Mouse (Mus musculus): ENCODE results near the gene Mbd6. TPM values are rescaled to one million over a fixed set of nuclear protein-coding genes. Genes with fewer than 3 reads are reported as not detected.
A peak's percentile ranks its signal among the peaks of the same experiment; 100 is the strongest.

Gene Mbd6
- total and polyA plus RNA-seq, 3 experiments = 19.2 to 22.3 (median 20.4) TPM

GRCm38 (mm10) chr10:127265727-127266111, 23.1 kb downstream of the Mbd6 start:
- intact Hi-C loops (cut with DNase I) = loop anchor here (1.0 kb wide), 2 partner anchors 23 to 46 kb away; partner anchors contain the start of gene Mars

GRCm38 (mm10) chr10:127264971-127265370, 23.8 kb downstream of the Mbd6 start:
- Histone ChIP-seq H3K27me3 (ENCODE audit: control insufficient read depth, insufficient read depth, low read length) (no peaks in the 10 kb centered on the region), H3K79me2 (replicated peaks; ENCODE audit: control insufficient read depth, insufficient read depth, low read length) (peaks cover 3% of the 10 kb centered on the region; the same call in 1 of the 2 replicates), H3K27ac (no peak overlapping the region), H3K4me1 (ENCODE audit: control insufficient read depth, insufficient read depth, low read length) (peaks cover 16% of the 10 kb centered on the region), H3K36me3 (ENCODE audit: control insufficient read depth, insufficient read depth, low read length) (peaks cover 7% of the 10 kb centered on the region), H3K4me3 (no peak overlapping the region), H3K9ac (ENCODE audit: low read depth, low read length) (no peak overlapping the region)
- intact Hi-C loops (cut with DNase I) = no loop called here
- WGBS = 78% methylated on average over 4 of the region's 4 CpGs
- no peak for TF ChIP-seq CTCF (IDR thresholded peaks at IDR 0.05)
- no peak for TF ChIP-seq EP300 (IDR thresholded peaks at IDR 0.05; ENCODE audit: insufficient read depth, low read depth, low read length)
- no peak for TF ChIP-seq POLR2A (IDR thresholded peaks at IDR 0.05; ENCODE audit: insufficient read depth, low read depth, low read length)
- no peak for DNase-seq

More at GRCm38 (mm10) chr10:127265727-127266111, 23.1 kb downstream of the Mbd6 start:
- peak; percentile 53 for TF ChIP-seq CTCF (IDR thresholded peaks at IDR 0.05)
- no peak for TF ChIP-seq EP300 (IDR thresholded peaks at IDR 0.05; ENCODE audit: insufficient read depth, low read depth, low read length)
- 30% methylated on average over 4 of the region's 4 CpGs for WGBS
- Histone ChIP-seq H3K79me2 (replicated peaks; ENCODE audit: control insufficient read depth, insufficient read depth, low read length) (peaks cover 3% of the 10 kb centered on the region; the same call in 1 of the 2 replicates), H3K27ac (peak overlapping the region; percentile 96), H3K9ac (ENCODE audit: low read depth, low read length) (no peak overlapping the region), H3K27me3 (ENCODE audit: control insufficient read depth, insufficient read depth, low read length) (no peaks in the 10 kb centered on the region), H3K36me3 (ENCODE audit: control insufficient read depth, insufficient read depth, low read length) (peaks cover 7% of the 10 kb centered on the region), H3K4me1 (ENCODE audit: control insufficient read depth, insufficient read depth, low read length) (peaks cover 16% of the 10 kb centered on the region), H3K4me3 (peak overlapping the region; percentile 87)
- DNase-seq = no peak

- no peak for DNase-seq
- Histone ChIP-seq H3K79me2 (replicated peaks; ENCODE audit: control insufficient read depth, insufficient read depth, low read length) (peaks cover 3% of the 10 kb centered on the region; the same call in 1 of the 2 replicates), H3K27ac (no peak overlapping the region), H3K36me3 (ENCODE audit: control insufficient read depth, insufficient read depth, low read length) (peaks cover 7% of the 10 kb centered on the region; the same call in 1 of the 2 replicates), H3K4me1 (ENCODE audit: control insufficient read depth, insufficient read depth, low read length) (peaks cover 16% of the 10 kb centered on the region), H3K9ac (ENCODE audit: low read depth, low read length) (no peak overlapping the region), H3K4me3 (no peak overlapping the region), H3K27me3 (ENCODE audit: control insufficient read depth, insufficient read depth, low read length) (no peaks in the 10 kb centered on the region)
- intact Hi-C loops (cut with DNase I) = no loop called here
- TF ChIP-seq POLR2A (IDR thresholded peaks at IDR 0.05; ENCODE audit: insufficient read depth, low read depth, low read length) = no peak
- no peak for TF ChIP-seq EP300 (IDR thresholded peaks at IDR 0.05; ENCODE audit: insufficient read depth, low read depth, low read length)
- no peak for TF ChIP-seq CTCF (IDR thresholded peaks at IDR 0.05)
- 69% methylated on average over 8 of the region's 8 CpGs for WGBS
Observed at GRCm38 (mm10) chr10:127264336-127264735, 24.5 kb downstream of the Mbd6 start.

- no peak for DNase-seq
- peaks cover 11% of the 10 kb centered on the region for H3K4me1 ChIP-seq (ENCODE audit: control insufficient read depth, insufficient read depth, low read length)
Observed at GRCm38 (mm10) chr10:127263631-127264030, 25.2 kb downstream of the Mbd6 start.

GRCm38 (mm10) chr10:127262548-127263398, 26.0 kb downstream of the Mbd6 start, which contains the start of gene Kif5a:
Gene Kif5a (minus strand): TSS chr10:127263348.
- peaks cover 6% of the 10 kb centered on the region for H3K4me1 ChIP-seq (ENCODE audit: control insufficient read depth, insufficient read depth, low read length)
- no peaks in the 10 kb centered on the region for H3K27me3 ChIP-seq (ENCODE audit: control insufficient read depth, insufficient read depth, low read length)
- H3K4me3 ChIP-seq = peak within 1 kb of the TSS; percentile 45
- intact Hi-C loops (cut with DNase I) = no loop called here
- peaks cover 3% of the 10 kb centered on the region; the same call in 1 of the 2 replicates for H3K79me2 ChIP-seq (replicated peaks; ENCODE audit: control insufficient read depth, insufficient read depth, low read length)
- peaks cover 2% of the 10 kb centered on the region; the same call in 1 of the 2 replicates for H3K36me3 ChIP-seq (ENCODE audit: control insufficient read depth, insufficient read depth, low read length)
- TF ChIP-seq CTCF (IDR thresholded peaks at IDR 0.05) (no peak), POLR2A (IDR thresholded peaks at IDR 0.05; ENCODE audit: insufficient read depth, low read depth, low read length) (no peak), EP300 (IDR thresholded peaks at IDR 0.05; ENCODE audit: insufficient read depth, low read depth, low read length) (no peak)
- peak within 1 kb of the TSS; percentile 44 for H3K9ac ChIP-seq (ENCODE audit: low read depth, low read length)
- DNase-seq = peak; percentile 42 to 61
- WGBS = 4% methylated on average over 53 of the region's 53 CpGs
- H3K27ac ChIP-seq = no peak within 1 kb of the TSS

More at GRCm38 (mm10) chr10:127263631-127264030, 25.2 kb downstream of the Mbd6 start:
- peaks cover 3% of the 10 kb centered on the region; the same call in 1 of the 2 replicates for H3K79me2 ChIP-seq (replicated peaks; ENCODE audit: control insufficient read depth, insufficient read depth, low read length)
- no peak overlapping the region for H3K27ac ChIP-seq
- 62% methylated on average over 3 of the region's 3 CpGs for WGBS
- H3K9ac ChIP-seq (ENCODE audit: low read depth, low read length) = no peak overlapping the region
- intact Hi-C loops (cut with DNase I) = no loop called here
- no peak overlapping the region for H3K4me3 ChIP-seq
- no peak for TF ChIP-seq EP300 (IDR thresholded peaks at IDR 0.05; ENCODE audit: insufficient read depth, low read depth, low read length)
- peaks cover 7% of the 10 kb centered on the region; the same call in 1 of the 2 replicates for H3K36me3 ChIP-seq (ENCODE audit: control insufficient read depth, insufficient read depth, low read length)
- no peaks in the 10 kb centered on the region for H3K27me3 ChIP-seq (ENCODE audit: control insufficient read depth, insufficient read depth, low read length)

Data from heart, adult 2 months (tissue).